Mouse (Mus musculus): ENCODE results near the gene Psma6. TPM values are rescaled to one million over a fixed set of nuclear protein-coding genes. Genes with fewer than 3 reads are reported as not detected.

Psma6 gene
- polyA plus RNA-seq, 1 experiment from 2014 or later = 336 TPM

DNA sequence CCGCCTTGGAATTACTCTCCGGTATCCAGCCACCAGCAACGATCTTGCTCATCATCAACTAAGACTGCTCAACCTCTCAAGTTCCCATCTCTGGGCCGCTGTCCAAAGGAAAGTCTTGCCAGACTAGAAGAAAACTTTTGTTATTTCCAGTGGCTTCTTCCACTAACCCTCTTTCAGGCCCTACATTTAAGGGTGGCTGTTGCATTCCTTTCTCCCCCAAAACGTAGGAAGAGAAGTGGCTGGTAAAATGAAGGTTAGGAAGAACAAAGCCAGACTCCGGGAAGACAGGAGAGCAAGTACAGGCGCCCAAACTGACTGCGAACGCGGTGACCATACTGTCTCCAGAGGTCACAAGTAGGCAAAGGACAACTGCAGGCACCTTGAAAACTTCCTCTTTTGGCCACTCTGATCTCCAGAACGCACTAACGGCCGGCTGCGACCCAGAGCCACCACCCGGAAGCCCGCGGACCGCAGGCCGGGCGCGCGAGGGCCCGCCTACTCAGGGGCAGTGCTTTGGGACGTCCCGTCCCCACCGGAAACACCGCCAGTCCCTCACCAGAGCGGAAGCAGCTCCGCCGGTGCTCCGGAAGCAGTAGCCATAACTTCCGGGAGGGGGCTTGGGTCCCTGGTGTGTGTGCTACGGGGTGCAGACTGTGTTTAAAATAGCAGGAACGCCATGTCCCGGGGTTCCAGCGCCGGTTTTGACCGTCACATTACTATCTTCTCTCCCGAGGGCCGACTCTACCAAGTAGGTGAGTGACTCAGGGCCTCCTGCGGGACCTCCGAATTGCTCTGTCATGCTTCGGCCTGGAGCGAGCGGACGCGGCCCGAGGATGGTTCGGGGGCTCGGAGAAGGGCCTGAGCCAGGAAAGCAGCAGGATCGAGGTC is 14.5 kb downstream of the Psma6 start:
- Histone ChIP-seq H3K9ac (ENCODE audit: low read depth, low read length) (peak overlapping the region; percentile 98), H3K4me3 (ENCODE audit: low read depth, low read length) (peak overlapping the region; percentile 97), H3K27me3 (ENCODE audit: control insufficient read depth, insufficient read depth, low read length) (no peaks in the 10 kb centered on the region), H3K27ac (ENCODE audit: low read depth, low read length) (peak overlapping the region; percentile 91), H3K9me3 (replicated peaks; ENCODE audit: control insufficient read depth, low read length) (no peaks in the 10 kb centered on the region), H3K4me1 (ENCODE audit: control insufficient read depth, insufficient read depth, low read length) (peaks cover 14% of the 10 kb centered on the region), H3K36me3 (ENCODE audit: control insufficient read depth, insufficient read depth, low read length) (no peaks in the 10 kb centered on the region), H3K4me2 (peak overlapping the region; percentile 87)
- peak; percentile 99 for ATAC-seq (replicated peaks; ENCODE audit: insufficient number of reproducible peaks, low FRiP score, low TSS enrichment)
- under 1% methylated on average over 51 of the region's 51 CpGs for WGBS (ENCODE audit: insufficient replicate concordance)

GRCm38 (mm10) chr12:55399128-55399677 is 15.2 kb downstream of the Psma6 start:
- H3K27ac ChIP-seq (ENCODE audit: low read depth, low read length) = peak overlapping the region; percentile 91
- 1% methylated on average over 20 of the region's 20 CpGs for WGBS (ENCODE audit: insufficient replicate concordance)
- peaks cover 14% of the 10 kb centered on the region for H3K4me1 ChIP-seq (ENCODE audit: control insufficient read depth, insufficient read depth, low read length)
- ATAC-seq (replicated peaks; ENCODE audit: insufficient number of reproducible peaks, low FRiP score, low TSS enrichment) = no peak
- peak overlapping the region; percentile 98 for H3K9ac ChIP-seq (ENCODE audit: low read depth, low read length)
- H3K4me2 ChIP-seq = peak overlapping the region; percentile 87
- H3K9me3 ChIP-seq (replicated peaks; ENCODE audit: control insufficient read depth, low read length) = no peaks in the 10 kb centered on the region
- no peaks in the 10 kb centered on the region for H3K27me3 ChIP-seq (ENCODE audit: control insufficient read depth, insufficient read depth, low read length)
- H3K4me3 ChIP-seq (ENCODE audit: low read depth, low read length) = peak overlapping the region; percentile 97
- H3K36me3 ChIP-seq (ENCODE audit: control insufficient read depth, insufficient read depth, low read length) = no peaks in the 10 kb centered on the region

DNA sequence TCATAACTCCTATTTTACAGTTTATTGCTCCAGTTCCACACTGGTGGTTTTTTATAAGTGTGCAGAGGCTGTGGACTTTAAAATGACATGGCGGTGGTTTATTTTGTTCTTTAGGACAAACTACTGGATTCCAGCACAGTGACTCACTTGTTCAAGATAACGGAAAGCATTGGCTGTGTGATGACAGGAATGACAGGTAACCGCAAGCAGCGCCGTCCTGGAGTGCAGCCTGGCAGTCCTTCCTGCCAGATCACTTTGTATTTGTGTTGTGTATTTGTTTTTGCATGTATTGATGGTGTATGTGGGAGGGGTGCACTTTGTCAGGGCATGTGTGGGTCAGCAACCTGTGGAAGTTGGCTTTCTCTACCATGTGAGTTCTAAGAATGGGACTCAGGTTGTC is 23.9 kb downstream of the Psma6 start:
- Histone ChIP-seq H3K36me3 (ENCODE audit: control insufficient read depth, insufficient read depth, low read length) (peaks cover 9% of the 10 kb centered on the region), H3K4me2 (no peak overlapping the region), H3K9ac (ENCODE audit: low read depth, low read length) (no peak overlapping the region), H3K27ac (ENCODE audit: low read depth, low read length) (no peak overlapping the region), H3K4me1 (ENCODE audit: control insufficient read depth, insufficient read depth, low read length) (no peaks in the 10 kb centered on the region), H3K9me3 (replicated peaks; ENCODE audit: control insufficient read depth, low read length) (no peaks in the 10 kb centered on the region), H3K4me3 (ENCODE audit: low read depth, low read length) (no peak overlapping the region), H3K27me3 (ENCODE audit: control insufficient read depth, insufficient read depth, low read length) (no peaks in the 10 kb centered on the region)
- no peak for ATAC-seq (replicated peaks; ENCODE audit: insufficient number of reproducible peaks, low FRiP score, low TSS enrichment)
- 53% methylated on average over 5 of the region's 5 CpGs for WGBS (ENCODE audit: insufficient replicate concordance)

- H3K27ac ChIP-seq (ENCODE audit: low read depth, low read length) = no peak overlapping the region
- H3K4me1 ChIP-seq (ENCODE audit: control insufficient read depth, insufficient read depth, low read length) = no peaks in the 10 kb centered on the region
- no peak for ATAC-seq (replicated peaks; ENCODE audit: insufficient number of reproducible peaks, low FRiP score, low TSS enrichment)
- WGBS (ENCODE audit: insufficient replicate concordance) = 94% methylated on average over 5 of the region's 5 CpGs
- no peak overlapping the region for H3K9ac ChIP-seq (ENCODE audit: low read depth, low read length)
- H3K9me3 ChIP-seq (replicated peaks; ENCODE audit: control insufficient read depth, low read length) = no peaks in the 10 kb centered on the region
- H3K27me3 ChIP-seq (ENCODE audit: control insufficient read depth, insufficient read depth, low read length) = no peaks in the 10 kb centered on the region
- no peak overlapping the region for H3K4me2 ChIP-seq
- H3K36me3 ChIP-seq (ENCODE audit: control insufficient read depth, insufficient read depth, low read length) = peaks cover 43% of the 10 kb centered on the region
- H3K4me3 ChIP-seq (ENCODE audit: low read depth, low read length) = no peak overlapping the region
These were observed 31.2 kb downstream of the Psma6 start for GRCm38 (mm10) chr12:55415255-55415654.

GRCm38 (mm10) chr12:55415762-55416161 is 31.7 kb downstream of the Psma6 start:
- Histone ChIP-seq H3K27me3 (ENCODE audit: control insufficient read depth, insufficient read depth, low read length) (no peaks in the 10 kb centered on the region), H3K4me2 (no peak overlapping the region), H3K27ac (ENCODE audit: low read depth, low read length) (no peak overlapping the region), H3K4me1 (ENCODE audit: control insufficient read depth, insufficient read depth, low read length) (no peaks in the 10 kb centered on the region), H3K36me3 (ENCODE audit: control insufficient read depth, insufficient read depth, low read length) (peaks cover 48% of the 10 kb centered on the region), H3K4me3 (ENCODE audit: low read depth, low read length) (no peak overlapping the region), H3K9ac (ENCODE audit: low read depth, low read length) (no peak overlapping the region), H3K9me3 (replicated peaks; ENCODE audit: control insufficient read depth, low read length) (no peaks in the 10 kb centered on the region)
- no peak for ATAC-seq (replicated peaks; ENCODE audit: insufficient number of reproducible peaks, low FRiP score, low TSS enrichment)
- WGBS (ENCODE audit: insufficient replicate concordance) = 92% methylated on average over 1 of the region's 1 CpGs

GRCm38 (mm10) chr12:55420220-55420619 is 36.2 kb downstream of the Psma6 start:
- Histone ChIP-seq H3K9me3 (replicated peaks; ENCODE audit: control insufficient read depth, low read length) (no peaks in the 10 kb centered on the region), H3K36me3 (ENCODE audit: control insufficient read depth, insufficient read depth, low read length) (peaks cover 30% of the 10 kb centered on the region)
- WGBS (ENCODE audit: insufficient replicate concordance) = 88% methylated on average over 24 of the region's 24 CpGs

GRCm38 (mm10) chr12:55422057-55422456 is 38.0 kb downstream of the Psma6 start:
- Histone ChIP-seq H3K4me3 (ENCODE audit: low read depth, low read length) (no peak overlapping the region), H3K4me2 (no peak overlapping the region), H3K4me1 (ENCODE audit: control insufficient read depth, insufficient read depth, low read length) (no peaks in the 10 kb centered on the region), H3K27me3 (ENCODE audit: control insufficient read depth, insufficient read depth, low read length) (no peaks in the 10 kb centered on the region), H3K9me3 (replicated peaks; ENCODE audit: control insufficient read depth, low read length) (no peaks in the 10 kb centered on the region), H3K27ac (ENCODE audit: low read depth, low read length) (no peak overlapping the region), H3K9ac (ENCODE audit: low read depth, low read length) (no peak overlapping the region), H3K36me3 (ENCODE audit: control insufficient read depth, insufficient read depth, low read length) (peaks cover 22% of the 10 kb centered on the region)
- no peak for ATAC-seq (replicated peaks; ENCODE audit: insufficient number of reproducible peaks, low FRiP score, low TSS enrichment)
- WGBS (ENCODE audit: insufficient replicate concordance) = 27% methylated on average over 3 of the region's 3 CpGs

More at GRCm38 (mm10) chr12:55420220-55420619, 36.2 kb downstream of the Psma6 start:
- H3K27me3 ChIP-seq (ENCODE audit: control insufficient read depth, insufficient read depth, low read length) = no peaks in the 10 kb centered on the region
- H3K4me2 ChIP-seq = no peak overlapping the region
- H3K27ac ChIP-seq (ENCODE audit: low read depth, low read length) = no peak overlapping the region
- no peak overlapping the region for H3K4me3 ChIP-seq (ENCODE audit: low read depth, low read length)
- no peak for ATAC-seq (replicated peaks; ENCODE audit: insufficient number of reproducible peaks, low FRiP score, low TSS enrichment)
- H3K4me1 ChIP-seq (ENCODE audit: control insufficient read depth, insufficient read depth, low read length) = no peaks in the 10 kb centered on the region
- no peak overlapping the region for H3K9ac ChIP-seq (ENCODE audit: low read depth, low read length)

DNA sequence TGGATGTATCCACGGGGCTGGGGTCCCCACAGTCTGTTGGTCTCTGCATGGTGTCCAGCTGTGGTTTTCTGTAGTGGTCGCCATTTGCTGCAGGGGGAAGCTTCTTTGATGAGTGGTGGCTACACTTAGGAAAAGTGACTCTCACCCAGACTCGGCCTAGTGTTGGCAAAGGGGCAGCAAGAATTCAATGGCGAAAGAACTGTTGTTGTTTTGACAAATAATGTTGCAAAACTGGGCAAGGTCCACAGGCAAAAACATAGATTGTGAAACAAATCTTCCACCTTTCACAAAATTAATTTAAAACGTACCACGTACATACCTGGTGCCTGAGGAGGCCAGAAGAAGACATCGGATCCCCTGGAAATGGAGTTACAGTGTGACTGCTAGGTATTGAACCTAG is 42.3 kb downstream of the Psma6 start:
- WGBS (ENCODE audit: insufficient replicate concordance) = 87% methylated on average over 7 of the region's 7 CpGs
- Histone ChIP-seq H3K9me3 (replicated peaks; ENCODE audit: control insufficient read depth, low read length) (no peaks in the 10 kb centered on the region), H3K4me2 (no peak overlapping the region), H3K4me1 (ENCODE audit: control insufficient read depth, insufficient read depth, low read length) (no peaks in the 10 kb centered on the region), H3K9ac (ENCODE audit: low read depth, low read length) (no peak overlapping the region), H3K4me3 (ENCODE audit: low read depth, low read length) (no peak overlapping the region), H3K36me3 (ENCODE audit: control insufficient read depth, insufficient read depth, low read length) (no peaks in the 10 kb centered on the region), H3K27ac (ENCODE audit: low read depth, low read length) (no peak overlapping the region), H3K27me3 (ENCODE audit: control insufficient read depth, insufficient read depth, low read length) (no peaks in the 10 kb centered on the region)
- no peak for ATAC-seq (replicated peaks; ENCODE audit: insufficient number of reproducible peaks, low FRiP score, low TSS enrichment)
